Mouse (Mus musculus) midbrain, embryonic 10.5 days (tissue): Measurements from ENCODE around the gene Gja4. TPM values are rescaled to one million over a fixed set of nuclear protein-coding genes. Genes with fewer than 3 reads are reported as not detected.
A peak's percentile ranks its signal among the peaks of the same experiment; 100 is the strongest.

Experiments
- DNase-seq: peaks from one replicate; pipeline ENCODE4 v3.0.0-alpha.2; 2017; ENCODE audit warnings: low spot score
- H3K27ac ChIP-seq: fragments of 300-500 bp; sonication (generic); replicated peaks from 2 replicates; pipeline ENCODE4 v1.5.1; 2016; ENCODE audit warnings: mild to moderate bottlenecking
- H3K27me3 ChIP-seq: fragments of 300-500 bp; sonication (generic); 2 replicates; pipeline ENCODE4 v1.6.1; 2016; ENCODE audit warnings: low read depth, mild to moderate bottlenecking; ENCODE audit not compliant: poor library complexity, severe bottlenecking
- H3K36me3 ChIP-seq: fragments of 300-500 bp; sonication (generic); 2 replicates; pipeline ENCODE4 v1.6.1; 2016; ENCODE audit warnings: mild to moderate bottlenecking, moderate library complexity
- H3K4me1 ChIP-seq: fragments of 300-500 bp; sonication (generic); 2 replicates; pipeline ENCODE4 v1.6.1; 2016
- H3K4me3 ChIP-seq: fragments of 300-500 bp; sonication (generic); 2 replicates; pipeline ENCODE4 v1.5.1; 2016; ENCODE audit warnings: mild to moderate bottlenecking, moderate library complexity
- H3K9me3 ChIP-seq: fragments of 300-500 bp; sonication (generic); replicated peaks from 2 replicates; pipeline ENCODE4 v1.6.1; 2016; ENCODE audit warnings: mild to moderate bottlenecking
- WGBS: fragments of 180-500 bp; shearing (Covaris S2); methylation state at CpG from one replicate; pipeline ENCODE4 v1.1.7; 2016; 5-methylcytosine and 5-hydroxymethylcytosine counted together
- polyA plus RNA-seq: library from polyadenylated mRNA; unstranded; fragments of >200 nt; fragmentation: Nextera tagmentation; extraction: Ambion mirVana; gene quantifications from 2 replicates; pipeline ENCODE4 v1.2.1, GENCODE M21; 2016

Gja4 gene
- polyA plus RNA-seq, 1 experiment from 2014 or later = 17.1 TPM

GRCm38 (mm10) chr4:127263438-127264182 lies 50.2 kb downstream of the Gja4 start:
- DNase-seq = no peak
- peak overlapping the region; percentile 74 for H3K27ac ChIP-seq
- 77% methylated on average over 19 of the region's 19 CpGs for WGBS
- H3K9me3 ChIP-seq = no peaks in the 10 kb centered on the region
- no peaks in the 10 kb centered on the region for H3K36me3 ChIP-seq
- H3K27me3 ChIP-seq = no peaks in the 10 kb centered on the region
- peaks cover 24% of the 10 kb centered on the region for H3K4me1 ChIP-seq
- H3K4me3 ChIP-seq = no peak overlapping the region

- H3K36me3 ChIP-seq = no peaks in the 10 kb centered on the region
- DNase-seq = no peak
- WGBS = 91% methylated on average over 14 of the region's 14 CpGs
- H3K27ac ChIP-seq = no peak overlapping the region
- H3K9me3 ChIP-seq = no peaks in the 10 kb centered on the region
- H3K4me3 ChIP-seq = no peak overlapping the region
- no peaks in the 10 kb centered on the region for H3K27me3 ChIP-seq
- peaks cover 27% of the 10 kb centered on the region for H3K4me1 ChIP-seq
Measured at GRCm38 (mm10) chr4:127261601-127262000, 52.2 kb downstream of the Gja4 start.

Other genes starting within 250 kb of the Gja4 start
- gene Zmym6, start 236.7 kb downstream of the Gja4 start, polyA plus RNA-seq = 19.0 and 22.7 TPM in 2 replicates
- 15.3 and 20.1 TPM in 2 replicates for gene Tmem35b, start 190.3 kb downstream of the Gja4 start, polyA plus RNA-seq
- 1.9 and 2.8 TPM in 2 replicates for gene Dlgap3, start 144.8 kb downstream of the Gja4 start, polyA plus RNA-seq
- 69.3 and 75.2 TPM in 2 replicates for gene Smim12, start 70.3 kb downstream of the Gja4 start, polyA plus RNA-seq
- gene Gjb3, start 16.8 kb upstream of the Gja4 start, polyA plus RNA-seq = 1.4 and 3.1 TPM in 2 replicates
- gene Gjb4, start 40.0 kb upstream of the Gja4 start, polyA plus RNA-seq = 0.10 TPM in 1 of 2 replicates, not detected in the other
- 0.27 and 0.98 TPM in 2 replicates for gene Gjb5, start 44.1 kb upstream of the Gja4 start, polyA plus RNA-seq